Mouse (Mus musculus) midbrain, embryonic 16.5 days (tissue): Measurements from ENCODE around the gene Ttc6. TPM values are rescaled to one million over a fixed set of nuclear protein-coding genes. Genes with fewer than 3 reads are reported as not detected.
A peak's percentile ranks its signal among the peaks of the same experiment; 100 is the strongest.

Source experiments
- ATAC-seq: fragments of 200-750 bp; cut with Nextera tagmentation; 2 replicates; pipeline ENCODE4 v1.8.0; 2017; ENCODE audit warnings: moderate TSS enrichment
- H3K27ac ChIP-seq: fragments of 300-500 bp; sonication (generic); 2 replicates; pipeline ENCODE4 v1.5.1; 2014; ENCODE audit warnings: mild to moderate bottlenecking, low read length, mixed read lengths
- H3K27me3 ChIP-seq: fragments of 300-500 bp; sonication (generic); 2 replicates; pipeline ENCODE4 v1.6.1; 2014; ENCODE audit warnings: low read depth, low read length, mixed read lengths; ENCODE audit not compliant: control insufficient read depth, insufficient read depth
- H3K36me3 ChIP-seq: fragments of 300-500 bp; sonication (generic); 2 replicates; pipeline ENCODE4 v1.6.1; 2014; ENCODE audit warnings: mild to moderate bottlenecking, low read length, moderate library complexity, mixed read lengths; ENCODE audit not compliant: control insufficient read depth, insufficient read depth
- H3K4me1 ChIP-seq: fragments of 300-500 bp; sonication (generic); 2 replicates; pipeline ENCODE4 v1.6.1; 2014; ENCODE audit warnings: mild to moderate bottlenecking, low read length, mixed read lengths; ENCODE audit not compliant: control insufficient read depth, insufficient read depth
- H3K4me2 ChIP-seq: fragments of 300-500 bp; sonication (generic); 2 replicates; pipeline ENCODE4 v1.6.1; 2014; ENCODE audit warnings: mild to moderate bottlenecking, low read length, mixed read lengths
- H3K4me3 ChIP-seq: fragments of 300-500 bp; sonication (generic); 2 replicates; pipeline ENCODE4 v1.5.1; 2014; ENCODE audit warnings: low read depth, mild to moderate bottlenecking, low read length, moderate library complexity, mixed read lengths
- H3K9ac ChIP-seq: fragments of 300-500 bp; sonication (generic); 2 replicates; pipeline ENCODE4 v1.6.1; 2014; ENCODE audit warnings: low read depth, low read length, mixed read lengths
- H3K9me3 ChIP-seq: fragments of 300-500 bp; sonication (generic); replicated peaks from 2 replicates; pipeline ENCODE4 v1.6.1; 2014; ENCODE audit warnings: mild to moderate bottlenecking, low read length, mixed read lengths; ENCODE audit not compliant: control insufficient read depth, poor library complexity, severe bottlenecking
- WGBS: fragments of 180-500 bp; shearing (Covaris S2); extraction: QIAGEN DNeasy Blood & Tissue Kit; methylation state at CpG from one replicate; pipeline ENCODE4 v1.1.7; 2014; 5-methylcytosine and 5-hydroxymethylcytosine counted together
- polyA plus RNA-seq: library from polyadenylated mRNA; unstranded; fragments of >200 nt; fragmentation: Nextera tagmentation; extraction: Ambion mirVana; gene quantifications from 2 replicates; pipeline ENCODE4 v1.2.1, GENCODE M21; 2015

Gene Ttc6
- 1.1 and 1.3 TPM in 2 replicates for polyA plus RNA-seq

GRCm38 (mm10) chr12:57563909-57564308 lies at the start of gene Ttc6:
Gene Ttc6, plus strand, starts transcription at chr12:57564113.
- no peaks in the 10 kb centered on the region for H3K27me3 ChIP-seq
- ATAC-seq, result no peak
- no peak within 1 kb of the TSS for H3K27ac ChIP-seq
- H3K4me1 ChIP-seq, result no peaks in the 10 kb centered on the region
- no peak within 1 kb of the TSS for H3K4me2 ChIP-seq
- no peaks in the 10 kb centered on the region for H3K9me3 ChIP-seq
- H3K9ac ChIP-seq, result no peak within 1 kb of the TSS
- no peak within 1 kb of the TSS for H3K4me3 ChIP-seq
- H3K36me3 ChIP-seq, result no peaks in the 10 kb centered on the region
- WGBS, result 73% methylated on average over 6 of the region's 6 CpGs

GRCm38 (mm10) chr12:57514552-57514951 lies 49.4 kb upstream of the Ttc6 start:
- no peak overlapping the region for H3K9ac ChIP-seq
- H3K27ac ChIP-seq, result no peak overlapping the region
- no peaks in the 10 kb centered on the region for H3K36me3 ChIP-seq
- no peak for ATAC-seq
- 53% methylated on average over 1 of the region's 1 CpGs for WGBS
- no peaks in the 10 kb centered on the region for H3K4me1 ChIP-seq
- no peak overlapping the region for H3K4me2 ChIP-seq
- no peaks in the 10 kb centered on the region for H3K9me3 ChIP-seq
- H3K27me3 ChIP-seq, result no peaks in the 10 kb centered on the region
- H3K4me3 ChIP-seq, result no peak overlapping the region

GRCm38 (mm10) chr12:57515702-57516377 lies 48.1 kb upstream of the Ttc6 start:
- no peaks in the 10 kb centered on the region for H3K36me3 ChIP-seq
- H3K27me3 ChIP-seq, result no peaks in the 10 kb centered on the region
- H3K27ac ChIP-seq, result no peak overlapping the region
- no peaks in the 10 kb centered on the region for H3K4me1 ChIP-seq
- no peak overlapping the region for H3K4me3 ChIP-seq
- H3K4me2 ChIP-seq, result no peak overlapping the region
- WGBS, result 45% methylated on average over 12 of the region's 12 CpGs
- no peaks in the 10 kb centered on the region for H3K9me3 ChIP-seq
- no peak overlapping the region for H3K9ac ChIP-seq
- no peak for ATAC-seq

GRCm38 (mm10) chr12:57528335-57528734 lies 35.6 kb upstream of the Ttc6 start:
- Histone ChIP-seq H3K27ac (no peak overlapping the region), H3K9ac (no peak overlapping the region), H3K36me3 (no peaks in the 10 kb centered on the region), H3K4me3 (no peak overlapping the region), H3K27me3 (peaks cover 37% of the 10 kb centered on the region), H3K9me3 (no peaks in the 10 kb centered on the region), H3K4me2 (no peak overlapping the region), H3K4me1 (peaks cover 5% of the 10 kb centered on the region)
- ATAC-seq, result no peak
- 87% methylated on average over 4 of the region's 4 CpGs for WGBS

GRCm38 (mm10) chr12:57530474-57530873 lies 33.4 kb upstream of the Ttc6 start:
- H3K36me3 ChIP-seq, result no peaks in the 10 kb centered on the region
- no peaks in the 10 kb centered on the region for H3K9me3 ChIP-seq
- no peak overlapping the region for H3K27ac ChIP-seq
- no peak overlapping the region for H3K9ac ChIP-seq
- H3K4me2 ChIP-seq, result peak overlapping the region; percentile 29
- no peak overlapping the region for H3K4me3 ChIP-seq
- peak; percentile 81 for ATAC-seq
- 4% methylated on average over 9 of the region's 9 CpGs for WGBS
- H3K27me3 ChIP-seq, result peaks cover 54% of the 10 kb centered on the region
- H3K4me1 ChIP-seq, result peaks cover 8% of the 10 kb centered on the region

DNA sequence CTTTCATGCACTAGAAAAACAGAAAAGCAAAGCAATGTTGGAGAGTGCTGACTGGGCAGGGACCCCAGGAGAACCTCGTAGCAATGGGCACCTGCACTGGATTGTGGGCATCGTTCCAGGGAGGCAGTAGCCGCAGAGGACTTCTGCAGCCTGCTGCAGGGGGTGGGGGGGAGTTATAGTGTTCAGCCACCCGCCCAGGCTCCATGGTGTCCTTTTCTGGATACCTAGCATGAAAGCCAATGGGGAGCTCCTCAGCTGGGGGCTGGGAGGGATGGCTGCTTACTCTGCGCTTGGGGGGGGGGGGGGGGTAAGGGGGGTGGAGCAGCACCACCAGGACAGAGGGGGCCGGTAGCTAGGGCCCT lies 29.4 kb upstream of the Ttc6 start:
- Histone ChIP-seq H3K4me3 (no peak overlapping the region), H3K9ac (no peak overlapping the region), H3K4me1 (peaks cover 10% of the 10 kb centered on the region), H3K36me3 (no peaks in the 10 kb centered on the region), H3K27me3 (peaks cover 60% of the 10 kb centered on the region), H3K4me2 (no peak overlapping the region), H3K9me3 (no peaks in the 10 kb centered on the region), H3K27ac (no peak overlapping the region)
- no peak for ATAC-seq
- 2% methylated on average over 5 of the region's 6 CpGs for whole genome bisulfite sequencing

- peak overlapping the region; percentile 37; the same call in 1 of the 2 replicates for H3K27ac ChIP-seq
- H3K27me3 ChIP-seq, result peaks cover 60% of the 10 kb centered on the region
- WGBS, result under 1% methylated on average over 38 of the region's 39 CpGs
- H3K4me2 ChIP-seq, result 0 out of 2 replicates have a peak overlapping the region, but pooled peaks have one; percentile 21
- peak; percentile 55 for ATAC-seq
- no peaks in the 10 kb centered on the region for H3K36me3 ChIP-seq
- no peaks in the 10 kb centered on the region for H3K9me3 ChIP-seq
- no peak overlapping the region for H3K4me3 ChIP-seq
- no peak overlapping the region for H3K9ac ChIP-seq
- H3K4me1 ChIP-seq, result peaks cover 10% of the 10 kb centered on the region
Observed at GRCm38 (mm10) chr12:57534879-57535611, 28.9 kb upstream of the Ttc6 start.

DNA sequence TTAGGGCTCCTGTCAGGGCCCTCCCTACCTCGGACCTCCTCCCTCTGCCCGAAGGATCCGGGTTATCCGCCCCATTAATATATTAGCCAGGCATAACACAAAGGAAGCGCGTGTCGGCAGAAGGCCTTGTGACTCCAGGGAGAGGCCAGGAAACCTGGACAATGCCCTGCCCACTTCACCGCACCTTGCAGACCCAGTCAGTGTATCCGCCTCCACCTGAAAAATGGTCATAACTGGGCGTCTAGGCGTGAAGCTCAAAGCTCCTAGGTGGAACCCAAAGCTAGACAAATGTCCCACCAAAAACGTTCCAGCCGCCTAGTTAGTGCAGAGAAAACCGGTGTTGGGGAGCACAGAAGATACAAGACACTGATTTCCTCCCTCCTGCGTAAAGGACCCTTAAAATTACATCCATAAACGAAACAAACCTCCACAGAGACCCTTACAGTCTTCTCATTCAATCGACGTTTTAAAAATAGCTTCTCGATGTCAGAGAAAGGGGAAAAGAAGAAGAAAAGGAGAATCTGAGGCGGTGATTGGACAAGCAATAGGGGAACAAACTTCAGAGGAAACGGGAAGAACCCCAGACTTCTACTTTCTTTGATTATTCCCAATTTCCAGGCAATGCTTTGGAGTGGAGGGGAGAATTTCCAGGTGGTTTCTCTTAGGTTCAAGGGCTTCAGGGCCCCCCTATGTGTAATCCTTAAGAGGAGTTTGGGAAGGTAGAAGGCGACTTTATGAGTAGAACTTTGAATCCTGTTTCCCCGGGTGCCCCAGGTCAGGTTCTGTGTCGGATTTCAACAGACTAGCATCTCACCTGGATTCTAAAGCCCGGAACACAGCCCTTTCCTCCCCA lies 27.6 kb upstream of the Ttc6 start:
- Histone ChIP-seq H3K9me3 (no peaks in the 10 kb centered on the region), H3K4me3 (no peak overlapping the region), H3K36me3 (no peaks in the 10 kb centered on the region), H3K9ac (no peak overlapping the region), H3K4me2 (no peak overlapping the region), H3K27ac (no peak overlapping the region), H3K27me3 (peaks cover 64% of the 10 kb centered on the region), H3K4me1 (peaks cover 5% of the 10 kb centered on the region; the same call in 1 of the 2 replicates)
- 3% methylated on average over 25 of the region's 25 CpGs for WGBS
- no peak for ATAC-seq
